Mouse (Mus musculus) brain, adult 10 weeks (tissue): Measurements from ENCODE around the gene Kdm1a. TPM values are rescaled to one million over a fixed set of nuclear protein-coding genes. Genes with fewer than 3 reads are reported as not detected.

Source experiments
- polyA plus RNA-seq: library from polyadenylated mRNA; stranded (reverse); fragments of 350-450 nt; fragmentation: Illumina TruSeq; extraction: RNeasy Lipid Tissue Mini Kit (QIAGEN cat#74804); gene quantifications from one replicate; pipeline ENCODE4 v1.2.3, GENCODE M21; 2015; ENCODE audit warnings: low read depth, low replicate concordance

Kdm1a gene
- polyA plus RNA-seq = 64.0 TPM

GRCm38 (mm10) chr4:136602568-136602967, at the start of gene Kdm1a:
Gene Kdm1a (minus strand): TSS chr4:136602723.

DNA sequence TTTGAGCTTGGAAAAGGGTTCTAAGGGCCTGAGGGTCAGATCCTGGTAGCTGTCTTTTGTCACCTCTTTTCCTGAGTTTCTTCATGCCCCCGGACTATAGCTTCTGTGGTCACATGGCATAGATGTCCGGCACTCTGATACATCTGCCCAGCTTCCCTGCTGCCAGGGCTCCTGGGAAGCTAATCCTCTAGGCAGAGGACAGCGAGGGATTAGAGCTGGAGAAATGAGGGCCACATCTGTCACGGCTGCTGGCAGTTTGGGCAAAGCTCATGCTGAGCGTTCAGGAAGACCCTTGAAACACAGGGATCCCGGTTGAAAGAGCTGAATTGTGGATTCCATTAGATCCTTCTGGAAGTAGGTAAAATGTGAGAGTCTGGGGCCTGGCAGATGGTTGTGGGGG, 19.9 kb upstream of the Kdm1a start, which contains the start of gene Lactbl1:
TSS of gene Lactbl1 (plus strand) at position 234 of the 400 bp plus-strand sequence.

DNA sequence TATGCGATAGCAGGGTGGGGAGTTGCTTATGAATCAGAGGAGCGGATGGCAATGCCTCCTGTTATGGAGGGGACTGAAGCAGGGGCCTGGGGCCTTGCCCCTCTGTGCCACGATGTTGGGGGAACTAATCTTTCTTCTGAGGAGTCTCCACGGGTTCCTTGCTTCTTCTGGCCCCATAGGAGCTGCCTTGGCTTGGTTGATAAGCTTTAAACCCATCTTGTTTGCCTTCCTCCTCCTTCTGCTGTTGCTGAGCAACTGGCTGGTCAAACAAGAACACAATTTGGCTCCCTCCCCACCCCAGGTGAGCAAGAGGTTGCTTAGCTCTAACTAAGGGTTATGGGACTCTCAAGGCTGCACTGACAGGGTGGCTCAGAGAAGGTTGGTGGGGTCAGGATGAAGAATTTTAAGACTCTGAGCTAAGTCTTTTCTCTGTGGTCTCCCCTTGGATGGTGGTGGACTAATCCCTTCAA, 7.9 kb upstream of the Kdm1a start, which contains the start of gene Tex46:
TSS of gene Tex46 (plus strand) at position 51 of the 470 bp plus-strand sequence.

Other genes starting within 250 kb of the Kdm1a start
- gene Htr1d, start 179.2 kb downstream of the Kdm1a start, polyA plus RNA-seq = 2.3 TPM
- 0.34 TPM for gene 6030445D17Rik, start 140.5 kb downstream of the Kdm1a start, polyA plus RNA-seq
- 41.1 TPM for gene Luzp1, start 133.0 kb downstream of the Kdm1a start, polyA plus RNA-seq
- not detected for gene Tex46, start 7.7 kb upstream of the Kdm1a start, polyA plus RNA-seq
- gene Lactbl1, start 19.9 kb upstream of the Kdm1a start, polyA plus RNA-seq = not detected
- gene Ephb2, start 233.3 kb upstream of the Kdm1a start, polyA plus RNA-seq = 9.8 TPM